Mouse (Mus musculus) lung, embryonic 15.5 days (tissue): ENCODE data around the gene Olfr467. TPM values are rescaled to one million over a fixed set of nuclear protein-coding genes. Genes with fewer than 3 reads are reported as not detected.
"Not testable (repeated sequence)": the region's sequence is repeated elsewhere in the genome, so short reads cannot be mapped to it uniquely, and the experiment has no call there.

Experiments used
- ATAC-seq: fragments of 200-750 bp; cut with Nextera tagmentation; 2 replicates; pipeline ENCODE4 v1.8.0; 2017; ENCODE audit warnings: moderate number of reproducible peaks, borderline replicate concordance; ENCODE audit not compliant: low FRiP score, low TSS enrichment; ENCODE audit errors: extremely low read depth
- H3K27ac ChIP-seq: fragments of 300-500 bp; sonication (generic); 2 replicates; pipeline ENCODE4 v1.5.1; 2015; ENCODE audit warnings: moderate library complexity, mild to moderate bottlenecking, inconsistent platforms
- H3K27me3 ChIP-seq: fragments of 300-500 bp; sonication (generic); 2 replicates; pipeline ENCODE4 v1.6.1; 2015; ENCODE audit warnings: inconsistent platforms
- H3K36me3 ChIP-seq: fragments of 300-500 bp; sonication (generic); 2 replicates; pipeline ENCODE4 v1.6.1; 2015; ENCODE audit warnings: inconsistent platforms
- H3K4me1 ChIP-seq: fragments of 300-500 bp; sonication (generic); 2 replicates; pipeline ENCODE4 v1.6.1; 2015; ENCODE audit warnings: inconsistent platforms
- H3K4me2 ChIP-seq: fragments of 300-500 bp; sonication (generic); 2 replicates; pipeline ENCODE4 v1.6.1; 2015; ENCODE audit warnings: inconsistent platforms, mild to moderate bottlenecking, moderate library complexity
- H3K4me3 ChIP-seq: fragments of 300-500 bp; sonication (generic); 2 replicates; pipeline ENCODE4 v1.5.1; 2015; ENCODE audit warnings: mild to moderate bottlenecking, inconsistent platforms
- H3K9ac ChIP-seq: fragments of 300-500 bp; sonication (generic); 2 replicates; pipeline ENCODE4 v1.6.1; 2015; ENCODE audit warnings: inconsistent platforms
- H3K9me3 ChIP-seq: fragments of 300-500 bp; sonication (generic); 2 replicates; pipeline ENCODE4 v1.6.1; 2016; ENCODE audit warnings: inconsistent platforms
- WGBS: fragments of 180-500 bp; shearing (Covaris S2); methylation state at CpG from one replicate; pipeline ENCODE4 v1.1.7; 2015; 5-methylcytosine and 5-hydroxymethylcytosine counted together
- polyA plus RNA-seq: library from polyadenylated mRNA; unstranded; fragments of >200 nt; fragmentation: Nextera tagmentation; extraction: Ambion mirVana; gene quantifications from 2 replicates; pipeline ENCODE4 v1.2.1, GENCODE M21; 2015

The Olfr467 gene
- polyA plus RNA-seq = not detected in 2 replicates

DNA sequence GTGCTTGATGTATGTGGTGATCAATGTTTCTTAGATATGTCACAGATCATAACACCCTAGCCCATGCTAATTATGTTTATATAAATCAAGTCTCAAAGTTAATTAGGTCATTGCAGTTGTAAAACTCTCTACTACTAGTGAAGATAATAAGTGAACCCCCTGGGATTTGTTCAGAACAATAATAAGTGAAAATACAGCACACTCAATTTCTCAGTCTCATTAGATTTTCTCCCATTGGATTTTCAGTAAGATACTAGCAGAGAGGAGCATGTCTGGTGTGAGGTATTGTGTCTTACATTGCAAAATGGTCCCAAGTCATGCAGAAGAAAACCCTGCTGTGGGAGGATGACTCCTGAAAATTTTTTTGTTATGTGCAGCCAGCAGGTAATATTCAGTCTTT lies at the start of gene Olfr467:
TSS of gene Olfr467 (plus strand) at position 301 of the 400 bp plus-strand sequence.
- H3K9me3 ChIP-seq = no peaks in the 10 kb centered on the region
- no peak within 1 kb of the TSS for H3K27ac ChIP-seq
- no peaks in the 10 kb centered on the region for H3K4me1 ChIP-seq
- H3K4me2 ChIP-seq = no peak within 1 kb of the TSS
- no peak within 1 kb of the TSS for H3K9ac ChIP-seq
- ATAC-seq = no peak
- H3K27me3 ChIP-seq = no peaks in the 10 kb centered on the region
- no peak within 1 kb of the TSS for H3K4me3 ChIP-seq
- H3K36me3 ChIP-seq = no peaks in the 10 kb centered on the region

DNA sequence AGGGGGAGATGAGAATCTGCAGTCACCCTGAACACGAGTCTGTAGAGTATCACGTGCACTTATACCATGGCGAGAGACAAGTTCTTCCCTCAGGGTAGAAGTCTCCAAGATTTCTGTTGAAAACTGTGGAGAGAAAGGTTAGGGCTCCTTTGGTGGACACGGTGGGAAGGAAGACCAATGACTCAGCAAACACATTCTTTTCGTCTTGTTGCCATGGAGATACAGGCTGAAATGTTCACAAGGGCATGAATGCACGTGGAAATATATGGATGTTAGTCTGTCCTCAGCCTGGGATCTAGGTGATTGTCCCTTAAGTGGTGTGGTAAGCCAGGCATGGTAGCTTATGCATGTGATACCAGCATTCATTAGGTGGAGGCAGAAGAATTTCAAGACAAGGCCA lies 41.3 kb upstream of the Olfr467 start:
- Histone ChIP-seq H3K36me3 (no peaks in the 10 kb centered on the region), H3K27me3 (no peaks in the 10 kb centered on the region), H3K4me1 (no peaks in the 10 kb centered on the region), H3K4me3 (no peak overlapping the region), H3K27ac (no peak overlapping the region), H3K4me2 (no peak overlapping the region), H3K9ac (no peak overlapping the region), H3K9me3 (no peaks in the 10 kb centered on the region)
- ATAC-seq = no peak
- 59% methylated on average over 6 of the region's 6 CpGs for WGBS

DNA sequence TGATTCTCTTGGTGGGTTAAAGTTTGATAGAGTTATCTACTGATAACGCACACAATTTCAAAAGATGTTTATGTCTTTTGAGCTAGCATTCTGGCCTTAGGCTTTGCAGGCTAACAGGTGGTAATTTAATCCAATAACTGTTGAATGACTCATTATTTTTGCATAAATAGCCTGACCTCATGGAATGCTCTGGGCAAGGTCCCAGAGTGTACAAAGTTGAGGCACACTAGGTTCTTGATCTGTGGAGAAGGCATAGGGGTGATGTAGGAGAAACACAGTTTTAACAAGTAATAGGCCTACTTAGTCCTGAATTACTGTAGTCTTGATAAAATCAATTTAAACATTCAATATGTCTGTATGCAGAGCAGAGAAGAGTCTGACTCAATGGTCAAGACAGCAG lies 33.8 kb upstream of the Olfr467 start:
- WGBS = 44% methylated on average over 1 of the region's 1 CpGs
- H3K4me3 ChIP-seq = no peak overlapping the region

DNA sequence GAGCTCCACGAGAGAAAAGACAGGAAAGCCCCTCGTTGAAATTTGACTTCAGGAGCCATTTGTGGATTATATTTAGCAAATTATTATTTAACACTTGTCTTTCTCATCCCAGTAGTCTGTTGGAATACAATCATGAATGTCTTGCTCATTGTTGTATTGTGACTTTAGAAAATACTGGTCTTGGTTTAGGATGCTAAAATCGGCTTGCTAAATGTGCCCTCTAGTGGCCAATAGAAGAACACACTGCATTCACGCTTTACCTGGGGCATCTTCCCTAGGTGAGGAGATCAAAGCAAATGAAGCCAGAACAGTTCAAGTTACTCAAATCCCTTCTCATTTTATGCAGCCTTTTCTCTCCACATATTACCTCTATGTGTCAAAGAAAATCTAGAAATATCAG lies 32.5 kb upstream of the Olfr467 start:
- no peaks in the 10 kb centered on the region for H3K36me3 ChIP-seq
- no peak for ATAC-seq
- H3K27me3 ChIP-seq = no peaks in the 10 kb centered on the region
- no peak overlapping the region for H3K27ac ChIP-seq
- no peak overlapping the region for H3K4me3 ChIP-seq
- H3K4me2 ChIP-seq = no peak overlapping the region
- H3K9me3 ChIP-seq = no peaks in the 10 kb centered on the region
- no peak overlapping the region for H3K9ac ChIP-seq
- 31% methylated on average over 4 of the region's 4 CpGs for WGBS
- H3K4me1 ChIP-seq = no peaks in the 10 kb centered on the region

More for the DNA sequence above, 33.8 kb upstream of the Olfr467 start:
- no peak overlapping the region for H3K9ac ChIP-seq
- no peaks in the 10 kb centered on the region for H3K36me3 ChIP-seq
- no peak overlapping the region for H3K27ac ChIP-seq
- no peak for ATAC-seq
- H3K4me2 ChIP-seq = no peak overlapping the region
- H3K9me3 ChIP-seq = no peaks in the 10 kb centered on the region
- H3K4me1 ChIP-seq = no peaks in the 10 kb centered on the region
- H3K27me3 ChIP-seq = no peaks in the 10 kb centered on the region

DNA sequence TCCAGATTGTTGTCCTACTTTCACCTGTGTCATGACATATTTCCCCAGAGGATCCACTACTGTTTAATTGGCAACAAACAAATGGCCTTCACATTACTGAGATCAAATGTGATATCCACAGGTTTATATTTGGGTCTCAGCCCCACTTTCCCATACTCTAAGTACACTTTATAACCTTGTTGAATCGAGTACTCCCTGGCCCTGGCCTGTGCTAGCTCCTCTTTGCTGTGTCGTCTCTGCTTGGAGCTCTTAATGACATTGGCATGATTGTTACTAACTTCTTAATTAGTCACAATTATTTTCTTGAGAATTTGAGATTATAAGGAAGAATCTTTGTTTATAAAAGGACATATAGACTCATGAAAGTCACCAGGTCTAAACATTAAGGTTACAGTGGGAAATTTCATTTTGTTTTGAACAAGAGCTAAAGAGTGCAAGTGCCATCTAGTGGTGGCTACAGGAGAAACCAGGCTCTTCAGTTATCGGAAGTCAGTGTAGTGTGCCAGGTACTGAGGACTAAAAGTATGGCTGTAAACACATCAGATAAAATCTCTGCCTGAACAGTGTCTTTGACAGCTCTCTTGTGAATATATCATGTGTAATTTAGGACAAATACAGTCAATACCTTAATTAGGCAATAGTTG lies 24.0 kb upstream of the Olfr467 start:
- H3K4me2 ChIP-seq = no peak overlapping the region
- WGBS = 55% methylated on average over 3 of the region's 3 CpGs

DNA sequence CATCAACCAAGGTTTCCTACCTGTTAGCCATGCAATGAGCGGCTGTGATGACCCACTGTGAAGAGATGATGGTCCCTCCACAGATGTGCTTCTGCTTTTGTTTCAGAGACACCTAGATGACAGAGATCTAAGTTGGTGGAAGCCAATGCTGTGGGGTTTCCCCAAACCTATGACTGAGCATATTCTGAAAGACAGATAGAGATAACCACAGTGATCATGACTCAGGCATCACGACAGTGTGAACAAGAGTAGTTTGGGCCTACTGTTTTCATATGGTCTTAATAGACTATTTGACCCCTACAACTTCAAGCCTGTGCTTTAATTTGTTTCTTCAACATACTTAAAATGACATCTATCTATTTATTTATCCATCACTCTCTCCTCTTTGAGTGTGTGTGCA lies 15.6 kb upstream of the Olfr467 start:
- ATAC-seq = no peak
- Histone ChIP-seq H3K36me3 (no peaks in the 10 kb centered on the region), H3K27me3 (no peaks in the 10 kb centered on the region), H3K4me3 (no peak overlapping the region), H3K9me3 (no peaks in the 10 kb centered on the region), H3K27ac (no peak overlapping the region), H3K4me2 (no peak overlapping the region), H3K9ac (no peak overlapping the region), H3K4me1 (no peaks in the 10 kb centered on the region)
- WGBS = 71% methylated on average over 2 of the region's 2 CpGs

More for the DNA sequence above, 24.0 kb upstream of the Olfr467 start:
- Histone ChIP-seq H3K27me3 (no peaks in the 10 kb centered on the region), H3K4me3 (no peak overlapping the region), H3K27ac (no peak overlapping the region), H3K4me1 (no peaks in the 10 kb centered on the region), H3K9me3 (no peaks in the 10 kb centered on the region), H3K36me3 (no peaks in the 10 kb centered on the region), H3K9ac (no peak overlapping the region)
- no peak for ATAC-seq

DNA sequence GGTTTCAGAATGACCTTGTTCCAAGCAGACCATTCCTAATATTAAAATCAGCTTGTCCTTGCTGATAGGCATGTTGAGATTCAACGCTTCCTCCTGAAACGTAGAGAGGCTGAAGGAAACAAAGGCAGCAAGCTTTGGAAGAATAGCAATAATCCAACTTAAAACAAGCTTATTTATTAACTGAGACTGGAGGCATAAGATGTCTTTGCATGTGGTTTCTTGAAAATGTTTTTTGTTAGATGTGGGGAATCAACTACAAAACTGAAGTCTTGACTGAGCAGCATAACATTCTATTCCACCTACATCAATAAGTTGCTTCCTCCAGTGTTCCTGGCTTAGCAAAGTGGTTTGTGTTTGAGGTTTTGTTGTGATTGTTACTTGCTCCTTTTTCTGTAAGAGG lies 11.0 kb upstream of the Olfr467 start, which contains the start of gene Ovch2:
TSS of gene Ovch2 (minus strand) at position 101 of the 400 bp plus-strand sequence.
- Histone ChIP-seq H3K27me3 (no peaks in the 10 kb centered on the region), H3K4me1 (no peaks in the 10 kb centered on the region), H3K4me3 (no peak within 1 kb of the TSS), H3K4me2 (no peak within 1 kb of the TSS), H3K9ac (no peak within 1 kb of the TSS), H3K9me3 (no peaks in the 10 kb centered on the region), H3K27ac (no peak within 1 kb of the TSS), H3K36me3 (no peaks in the 10 kb centered on the region)
- ATAC-seq = no peak
- WGBS = 84% methylated on average over 2 of the region's 2 CpGs

DNA sequence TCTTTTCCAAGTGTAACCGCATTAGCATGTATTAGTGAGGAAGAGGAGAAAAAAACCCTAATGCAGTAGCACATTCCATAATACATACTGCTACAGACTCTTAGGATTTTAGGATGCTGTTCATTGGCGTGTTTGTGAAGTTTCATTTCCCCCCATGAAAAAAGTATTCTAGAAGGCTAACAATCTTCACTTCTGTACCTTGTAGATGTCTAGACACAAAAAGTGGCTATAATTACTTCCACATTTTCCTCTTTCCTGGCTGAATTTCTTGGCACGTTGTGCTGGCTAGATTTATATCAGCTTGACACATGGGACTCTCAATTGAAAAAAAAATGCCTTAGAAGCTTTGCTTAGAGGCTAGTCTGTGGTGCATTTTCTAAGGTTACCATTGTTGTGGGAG lies 9.9 kb upstream of the Olfr467 start:
- no peaks in the 10 kb centered on the region for H3K36me3 ChIP-seq
- no peak overlapping the region for H3K27ac ChIP-seq
- no peaks in the 10 kb centered on the region for H3K9me3 ChIP-seq
- no peak for ATAC-seq
- 67% methylated on average over 3 of the region's 3 CpGs for WGBS
- H3K27me3 ChIP-seq = no peaks in the 10 kb centered on the region
- no peak overlapping the region for H3K9ac ChIP-seq
- H3K4me3 ChIP-seq = no peak overlapping the region
- H3K4me1 ChIP-seq = no peaks in the 10 kb centered on the region
- H3K4me2 ChIP-seq = no peak overlapping the region

DNA sequence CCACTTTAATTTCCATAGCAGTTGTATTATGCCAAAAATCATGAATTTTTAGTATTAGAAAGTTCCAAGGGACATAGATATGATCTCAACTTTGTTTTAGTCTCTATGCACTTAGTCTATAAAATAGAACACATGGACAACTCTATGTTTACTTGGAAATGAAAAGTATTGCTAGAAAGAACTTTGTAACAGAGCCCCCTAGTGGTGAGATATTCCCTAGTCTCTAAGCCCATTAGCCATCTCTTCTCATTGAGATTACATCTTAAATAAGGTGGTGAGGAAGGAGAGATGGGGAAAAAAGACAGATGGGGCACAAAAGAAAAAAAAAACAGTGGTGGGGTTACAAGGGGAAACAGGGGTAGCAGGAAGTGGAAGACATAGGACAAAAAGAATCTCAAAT lies 7.4 kb downstream of the Olfr467 start:
- H3K4me3 ChIP-seq = no peak overlapping the region
- no peaks in the 10 kb centered on the region for H3K36me3 ChIP-seq
- H3K9me3 ChIP-seq = no peaks in the 10 kb centered on the region
- no peaks in the 10 kb centered on the region for H3K27me3 ChIP-seq
- H3K4me2 ChIP-seq = no peak overlapping the region
- no peaks in the 10 kb centered on the region for H3K4me1 ChIP-seq
- ATAC-seq = no peak
- H3K9ac ChIP-seq = no peak overlapping the region
- no peak overlapping the region for H3K27ac ChIP-seq

DNA sequence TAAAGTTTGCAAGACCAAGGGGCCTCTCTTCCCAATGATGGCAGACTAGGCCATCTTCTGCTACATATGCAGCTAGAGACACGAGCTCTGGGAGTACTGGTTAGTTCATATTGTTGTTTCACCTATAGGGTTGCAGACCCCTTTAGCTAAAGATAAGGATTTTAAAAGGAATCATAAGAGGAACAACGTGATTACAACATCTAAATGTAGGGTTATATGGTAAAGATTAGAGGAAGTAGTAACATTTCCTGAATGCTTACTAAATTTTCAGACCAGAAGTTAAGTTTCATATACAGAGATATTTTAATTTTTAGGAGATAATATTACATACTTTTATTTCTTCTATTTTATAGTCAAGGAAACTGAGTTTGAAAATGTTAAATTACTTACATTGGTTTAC lies 11.8 kb downstream of the Olfr467 start:
- not testable (repeated sequence) for H3K9me3 ChIP-seq, ATAC-seq, H3K36me3 ChIP-seq, H3K27ac ChIP-seq, H3K27me3 ChIP-seq, H3K9ac ChIP-seq, H3K4me1 ChIP-seq, H3K4me2 ChIP-seq, H3K4me3 ChIP-seq
- WGBS = 49% methylated on average over 2 of the region's 2 CpGs

DNA sequence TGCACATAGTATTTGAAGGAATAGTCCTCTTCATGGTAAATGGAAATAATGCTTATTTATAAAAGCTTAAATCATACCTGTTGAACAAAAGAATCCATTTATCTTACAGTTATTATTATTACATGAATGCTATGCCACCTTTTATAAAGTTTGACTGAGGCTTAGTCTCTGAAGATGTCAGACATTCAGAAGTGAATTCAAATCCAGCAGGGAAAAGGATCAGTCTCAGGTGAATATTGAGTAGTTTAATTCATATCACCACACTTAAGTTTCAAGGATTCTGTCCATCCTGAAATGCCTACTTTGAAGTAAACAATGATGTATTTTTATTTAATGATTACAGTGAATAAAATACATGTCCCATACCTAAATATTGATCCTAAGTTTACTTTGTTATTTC lies 13.4 kb downstream of the Olfr467 start, which contains the start of gene Olfr469:
TSS of gene Olfr469 (minus strand) at position 101 of the 400 bp plus-strand sequence.
- H3K36me3 ChIP-seq, H3K9me3 ChIP-seq, H3K27ac ChIP-seq, H3K27me3 ChIP-seq, H3K4me2 ChIP-seq, H3K9ac ChIP-seq, H3K4me1 ChIP-seq, H3K4me3 ChIP-seq, ATAC-seq: not testable (repeated sequence)

DNA sequence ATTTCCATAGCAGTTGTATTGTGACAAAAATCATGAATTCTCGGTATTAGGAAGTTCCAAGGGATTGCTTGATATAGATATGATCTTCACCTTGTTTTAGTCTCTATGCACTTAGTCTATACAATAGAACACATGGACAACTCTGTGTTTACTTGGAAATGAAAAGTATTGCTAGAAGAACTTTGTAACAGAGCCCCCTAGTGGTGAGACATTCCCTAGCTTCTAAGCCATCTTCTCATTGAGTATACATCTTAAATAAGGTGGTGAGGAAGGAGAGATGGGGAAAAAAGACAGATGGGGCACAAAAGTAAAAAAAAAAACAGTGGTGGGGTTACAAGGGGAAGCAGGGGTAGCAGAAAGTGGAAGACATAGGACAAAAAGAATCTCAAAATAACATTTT lies 29.7 kb downstream of the Olfr467 start:
- 74% methylated on average over 1 of the region's 1 CpGs for WGBS
- no peaks in the 10 kb centered on the region for H3K27me3 ChIP-seq
- no peak for ATAC-seq

DNA sequence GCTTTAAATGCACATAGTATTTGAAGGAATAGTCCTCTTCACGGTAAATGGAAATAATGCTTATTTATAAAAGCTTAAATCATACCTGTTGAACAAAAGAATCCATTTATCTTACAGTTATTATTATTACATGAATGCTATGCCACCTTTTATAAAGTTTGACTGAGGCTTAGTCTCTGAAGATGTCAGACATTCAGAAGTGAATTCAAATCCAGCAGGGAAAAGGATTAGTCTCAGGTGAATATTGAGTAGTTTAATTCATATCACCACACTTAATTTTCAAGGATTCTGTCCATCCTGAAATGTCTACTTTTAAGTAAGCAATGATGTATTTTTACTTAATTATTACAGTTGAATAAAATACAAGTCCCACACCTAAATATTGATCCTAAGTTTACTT lies 35.3 kb downstream of the Olfr467 start, which contains the start of gene Olfr470:
TSS of gene Olfr470 (minus strand) at position 101 of the 400 bp plus-strand sequence.
- H3K4me3 ChIP-seq, H3K4me2 ChIP-seq, H3K9ac ChIP-seq, H3K4me1 ChIP-seq, ATAC-seq, H3K9me3 ChIP-seq, H3K36me3 ChIP-seq, H3K27me3 ChIP-seq, H3K27ac ChIP-seq: not testable (repeated sequence)
- 69% methylated on average over 1 of the region's 1 CpGs for WGBS

More for the DNA sequence above, 29.7 kb downstream of the Olfr467 start:
- H3K9me3 ChIP-seq = no peaks in the 10 kb centered on the region
- H3K4me1 ChIP-seq = no peaks in the 10 kb centered on the region
- no peak overlapping the region for H3K9ac ChIP-seq
- H3K4me2 ChIP-seq = no peak overlapping the region
- no peak overlapping the region for H3K27ac ChIP-seq
- H3K36me3 ChIP-seq = no peaks in the 10 kb centered on the region
- no peak overlapping the region for H3K4me3 ChIP-seq
